In genomic region chr1:132928907-132929250, GRCm38 (mm10) we compare ENCODE assay signal across 16 mouse cellular contexts. TPM values are rescaled to one million over a fixed set of nuclear protein-coding genes. Genes with fewer than 3 reads are reported as not detected.
DNase-seq lines count a peak whose midpoint lies in the region; ATAC-seq and TF ChIP-seq lines count a peak whose summit lies in the region.
"Had no signal": no experiment of that assay in that cellular context is flagged by ENCODE, and none has a peak within 500 bp of the region (broad histone marks: within the 10 kb centered on the region; RNA-seq: fewer than 3 reads in every experiment).

No protein-coding gene starts in this region.

- H3K4me1 ChIP-seq in kidney, embryonic 14.5 days (ENCODE audit: control insufficient read depth, insufficient read depth, low read length), result peaks cover 7% of the 10 kb centered on the region; the same call in 1 of the 2 replicates
- H3K4me1 ChIP-seq in hindbrain, embryonic 13.5 days (replicated peaks), result peaks cover 26% of the 10 kb centered on the region
- H3K4me1 ChIP-seq in midbrain, embryonic 16.5 days (ENCODE audit: control insufficient read depth, insufficient read depth, low read length), result peaks cover 8% of the 10 kb centered on the region
- H3K4me1 ChIP-seq: lung, embryonic 15.5 days; megakaryocyte, embryonic 14.5 days had no signal

- no peaks in the 10 kb centered on the region for H3K27me3 ChIP-seq in kidney, embryonic 14.5 days (ENCODE audit: control insufficient read depth, insufficient read depth, low read length)
- H3K27me3 ChIP-seq in hindbrain, embryonic 13.5 days, result no peaks in the 10 kb centered on the region
- no peaks in the 10 kb centered on the region for H3K27me3 ChIP-seq in midbrain, embryonic 16.5 days (ENCODE audit: control insufficient read depth, insufficient read depth, low read depth, low read length)
- H3K27me3 ChIP-seq: lung, embryonic 15.5 days had no signal

- no peak for TF ChIP-seq CTCF in brain, embryonic 14.5 days (IDR thresholded peaks at IDR 0.05; ENCODE audit: borderline replicate concordance, extremely low read depth, insufficient read depth, insufficient read length)

- H3K9ac ChIP-seq in kidney, embryonic 14.5 days (ENCODE audit: low read depth, low read length), result no peak overlapping the region
- H3K9ac ChIP-seq in hindbrain, embryonic 13.5 days, result peak overlapping the region; percentile 35; the same call in 1 of the 2 replicates
- peak overlapping the region; percentile 39; the same call in 1 of the 2 replicates for H3K9ac ChIP-seq in midbrain, embryonic 16.5 days (ENCODE audit: low read depth, low read length)
- H3K9ac ChIP-seq: embryonic facial prominence, embryonic 13.5 days; lung, embryonic 15.5 days had no signal

- no peaks in the 10 kb centered on the region for H3K9me3 ChIP-seq in kidney, embryonic 14.5 days (ENCODE audit: control insufficient read depth, low read length)
- no peaks in the 10 kb centered on the region for H3K9me3 ChIP-seq in hindbrain, embryonic 13.5 days
- no peaks in the 10 kb centered on the region for H3K9me3 ChIP-seq in midbrain, embryonic 16.5 days (replicated peaks; ENCODE audit: control insufficient read depth, low read length, poor library complexity, severe bottlenecking)
- H3K9me3 ChIP-seq: embryonic facial prominence, embryonic 13.5 days; G1E; lung, embryonic 15.5 days; megakaryocyte, embryonic 14.5 days had no signal

- no peak for ATAC-seq in kidney, embryonic 14.5 days (ENCODE audit: low FRiP score, low TSS enrichment)
- ATAC-seq in hindbrain, embryonic 13.5 days (ENCODE audit: low FRiP score), result no peak; the same call in 1 of the 2 replicates
- ATAC-seq in midbrain, embryonic 16.5 days, result 0 out of 2 replicates have a peak, but pooled peaks have one; percentile 29

- no peak for TF ChIP-seq POLR2A in brain, embryonic 14.5 days (IDR thresholded peaks at IDR 0.05; ENCODE audit: borderline replicate concordance, extremely low read depth, insufficient read depth, insufficient read length, poor library complexity, severe bottlenecking)

- intact Hi-C loops in heart, postnatal 36 days (cut with DNase I), result no loop called here

- no peak overlapping the region for H3K4me3 ChIP-seq in kidney, embryonic 14.5 days (ENCODE audit: low read length)
- no peak overlapping the region for H3K4me3 ChIP-seq in hindbrain, embryonic 13.5 days
- H3K4me3 ChIP-seq in midbrain, embryonic 16.5 days (ENCODE audit: low read depth, low read length), result no peak overlapping the region
- H3K4me3 ChIP-seq: embryonic facial prominence, embryonic 13.5 days; lung, embryonic 15.5 days; megakaryocyte, embryonic 14.5 days had no signal

- WGBS in kidney, embryonic 14.5 days, result 58% methylated on average over 3 of the region's 3 CpGs
- WGBS in hindbrain, embryonic 13.5 days, result 62% methylated on average over 3 of the region's 3 CpGs
- WGBS in midbrain, embryonic 16.5 days, result 66% methylated on average over 3 of the region's 3 CpGs

- H3K27ac ChIP-seq in kidney, embryonic 14.5 days (ENCODE audit: low read depth, low read length), result no peak overlapping the region
- peak overlapping the region; percentile 89 for H3K27ac ChIP-seq in hindbrain, embryonic 13.5 days
- H3K27ac ChIP-seq in midbrain, embryonic 16.5 days (ENCODE audit: low read length), result peak overlapping the region; percentile 43
- H3K27ac ChIP-seq: embryonic facial prominence, embryonic 13.5 days; kidney, postnatal 0 days; lung, embryonic 15.5 days had no signal

- H3K36me3 ChIP-seq in kidney, embryonic 14.5 days (ENCODE audit: control insufficient read depth, insufficient read depth, low read length), result no peaks in the 10 kb centered on the region
- H3K36me3 ChIP-seq in hindbrain, embryonic 13.5 days, result no peaks in the 10 kb centered on the region
- H3K36me3 ChIP-seq in midbrain, embryonic 16.5 days (ENCODE audit: control insufficient read depth, insufficient read depth, low read length), result no peaks in the 10 kb centered on the region
- H3K36me3 ChIP-seq: embryonic facial prominence, embryonic 13.5 days; G1E; lung, embryonic 15.5 days had no signal

- DNase-seq in kidney, adult 18-20 months, result no peak
- peak; percentile 8 for DNase-seq in brain, embryonic 14.5 days (ENCODE audit: low read depth)
- DNase-seq in heart, postnatal 36 days, result no peak
- no peak for DNase-seq in lung, postnatal 4 days
- no peak for DNase-seq in gastrocnemius, adult 18-20 months (ENCODE audit: low spot score)
- DNase-seq: cerebellum, adult 11-12 months; layer of hippocampus, adult 9-11 months had no signal

- 0 out of 2 replicates have a peak overlapping the region, but pooled peaks have one; percentile 5 for H3K4me2 ChIP-seq in kidney, embryonic 14.5 days (replicated peaks; ENCODE audit: low read depth, low read length)
- H3K4me2 ChIP-seq in hindbrain, embryonic 13.5 days, result peak overlapping the region; percentile 8; the same call in 1 of the 2 replicates
- no peak overlapping the region for H3K4me2 ChIP-seq in midbrain, embryonic 16.5 days (ENCODE audit: low read length)
- H3K4me2 ChIP-seq: embryonic facial prominence, embryonic 13.5 days; lung, embryonic 15.5 days had no signal

RNA-seq across cellular contexts. Expression of gene Lrrn2, which starts 48.8 kb away (rescaled TPM):
- 2.4 and 4.1 TPM in 2 replicates for polyA plus RNA-seq in kidney, embryonic 14.5 days (2014; fragmentation: Nextera tagmentation; extraction: Ambion mirVana)
- polyA plus RNA-seq in brain, embryonic 14.5 days (2012; rRNA removed), result 43.4 and 54.4 TPM in 2 replicates
- polyA plus RNA-seq in hindbrain, embryonic 13.5 days (2015; fragmentation: Nextera tagmentation; extraction: Ambion mirVana), result 27.2 and 28.5 TPM in 2 replicates
- 59.1 and 61.4 TPM in 2 replicates for polyA plus RNA-seq in midbrain, embryonic 16.5 days (2015; fragmentation: Nextera tagmentation; extraction: Ambion mirVana)
- total RNA-seq in heart, postnatal 36 days (2021), result 1 to 10 TPM; 2.4 to 2.8 TPM
- under 1 TPM; 0.32 to 0.57 TPM for total RNA-seq in gastrocnemius, adult 18-20 months (2021)
- total RNA-seq: liver, adult 2 months had no signal
- polyA plus RNA-seq: G1E; liver, adult 2 months had no signal
